ENCODE assay signal across 8 mouse cellular contexts in genomic region chr19:6839615-6840474, GRCm38 (mm10). TPM values are rescaled to one million over a fixed set of nuclear protein-coding genes. Genes with fewer than 3 reads are reported as not detected.
DNase-seq lines count a peak whose midpoint lies in the region; ATAC-seq and TF ChIP-seq lines count a peak whose summit lies in the region.

No protein-coding gene starts in this region.

- H3K4me1 ChIP-seq in G1E (ENCODE audit: insufficient read depth, low read depth, low read length): peaks cover 32% of the 10 kb centered on the region
- H3K4me1 ChIP-seq in hindbrain, embryonic 10.5 days (replicated peaks): peaks cover 28% of the 10 kb centered on the region
- H3K4me1 ChIP-seq in limb, embryonic 10.5 days: peaks cover 25% of the 10 kb centered on the region
- H3K4me1 ChIP-seq in midbrain, embryonic 12.5 days: peaks cover 16% of the 10 kb centered on the region

- TF ChIP-seq CTCF in G1E (IDR thresholded peaks at IDR 0.05; ENCODE audit: low read depth, low read length): no peak

- 2% methylated on average over 46 of the region's 46 CpGs for WGBS in hindbrain, embryonic 10.5 days
- under 1% methylated on average over 46 of the region's 46 CpGs for whole genome bisulfite sequencing in limb, embryonic 10.5 days
- WGBS in midbrain, embryonic 12.5 days: under 1% methylated on average over 46 of the region's 46 CpGs

- H3K27me3 ChIP-seq in G1E (ENCODE audit: insufficient read depth, low read length): no peaks in the 10 kb centered on the region
- peaks cover 99% of the 10 kb centered on the region for H3K27me3 ChIP-seq in hindbrain, embryonic 10.5 days (ENCODE audit: insufficient read depth, poor library complexity, severe bottlenecking)
- H3K27me3 ChIP-seq in limb, embryonic 10.5 days (ENCODE audit: low read depth, poor library complexity, severe bottlenecking): peaks cover 100% of the 10 kb centered on the region
- peaks cover 95% of the 10 kb centered on the region for H3K27me3 ChIP-seq in midbrain, embryonic 12.5 days

- no peak for ATAC-seq in G1E (ENCODE audit: extremely low read depth, insufficient number of reproducible peaks, low FRiP score, poor library complexity, severe bottlenecking)
- peak; percentile 27 for ATAC-seq in midbrain, embryonic 12.5 days (ENCODE audit: low FRiP score, low read depth)

- DNase-seq in adrenal gland, adult 2 months: peak; percentile 71
- DNase-seq in adrenal gland, adult 18-20 months (ENCODE audit: low spot score in 2 of 2): no peak
- peak; percentile 43 for DNase-seq in G1E (ENCODE audit: low spot score)
- peak; percentile 39 for DNase-seq in embryo, embryonic 9.5 days (ENCODE audit: extremely low spot score)
- peak; percentile 46 for DNase-seq in hindbrain, embryonic 10.5 days (ENCODE audit: low spot score)
- DNase-seq in limb, embryonic 10.5 days (ENCODE audit: low spot score): peak; percentile 52
- peak; percentile 71 for DNase-seq in telencephalon, adult 2 months (ENCODE audit: low read depth, low spot score)

- H3K36me3 ChIP-seq in G1E (replicated peaks): peaks cover 60% of the 10 kb centered on the region
- H3K36me3 ChIP-seq in hindbrain, embryonic 10.5 days: no peaks in the 10 kb centered on the region
- 0 out of 2 replicates have a peak, but pooled peaks cover 2% of the 10 kb centered on the region for H3K36me3 ChIP-seq in limb, embryonic 10.5 days
- no peaks in the 10 kb centered on the region for H3K36me3 ChIP-seq in midbrain, embryonic 12.5 days

- H3K4me2 ChIP-seq in midbrain, embryonic 12.5 days (replicated peaks): peak overlapping the region; percentile 98

- H3K9me3 ChIP-seq in G1E (replicated peaks): no peaks in the 10 kb centered on the region
- H3K9me3 ChIP-seq in hindbrain, embryonic 10.5 days: no peaks in the 10 kb centered on the region
- no peaks in the 10 kb centered on the region for H3K9me3 ChIP-seq in limb, embryonic 10.5 days (replicated peaks)
- no peaks in the 10 kb centered on the region for H3K9me3 ChIP-seq in midbrain, embryonic 12.5 days

- H3K4me3 ChIP-seq in G1E (ENCODE audit: low read depth, low read length): peak overlapping the region; percentile 89
- H3K4me3 ChIP-seq in hindbrain, embryonic 10.5 days: peak overlapping the region; percentile 74
- peak overlapping the region; percentile 69 for H3K4me3 ChIP-seq in limb, embryonic 10.5 days
- peak overlapping the region; percentile 54 for H3K4me3 ChIP-seq in midbrain, embryonic 12.5 days

- peak overlapping the region; percentile 84 for H3K27ac ChIP-seq in hindbrain, embryonic 10.5 days
- H3K27ac ChIP-seq in limb, embryonic 10.5 days: peak overlapping the region; percentile 79
- no peak overlapping the region for H3K27ac ChIP-seq in midbrain, embryonic 12.5 days (replicated peaks)

- peak overlapping the region; percentile 73 for H3K9ac ChIP-seq in midbrain, embryonic 12.5 days (replicated peaks)

RNA-seq across cellular contexts. Expression of gene Rps6ka4, which starts 0.6 kb away (rescaled TPM):
- total RNA-seq in adrenal gland, adult 2 months (2021): 10 to 100 TPM; 18.1 to 32.3 TPM
- polyA plus RNA-seq in adrenal gland, adult 2 months (2012; rRNA removed): 48.2 and 49.8 TPM in 2 replicates
- 10 to 100 TPM; 23.2 to 25.3 TPM for total RNA-seq in adrenal gland, adult 18-20 months (2021)
- total RNA-seq in G1E (2014; fragmentation: Nextera tagmentation): 3.6 and 9.6 TPM in 2 replicates
- 7.2 and 9.8 TPM in 2 replicates for total RNA-seq in G1E (2017)
- polyA plus RNA-seq in G1E (2012): 29.5 and 37.6 TPM in 2 replicates
- 6.2 and 7.7 TPM in 2 replicates for polyA plus RNA-seq in hindbrain, embryonic 10.5 days (2016; fragmentation: Nextera tagmentation; extraction: Ambion mirVana)
- 2.8 and 4.8 TPM in 2 replicates for polyA plus RNA-seq in limb, embryonic 10.5 days (2016; fragmentation: Nextera tagmentation; extraction: Ambion mirVana)
- polyA plus RNA-seq in midbrain, embryonic 12.5 days (2016; fragmentation: Nextera tagmentation; extraction: Ambion mirVana): 7.9 and 10.8 TPM in 2 replicates

RNA-seq across cellular contexts. Expression of gene Ccdc88b, which starts 18.2 kb away (rescaled TPM):
- 1 to 10 TPM; 1.9 to 2.1 TPM for total RNA-seq in adrenal gland, adult 2 months (2021)
- polyA plus RNA-seq in adrenal gland, adult 2 months (2012; rRNA removed): 3.2 and 4.3 TPM in 2 replicates
- 1 to 10 TPM; 2.0 TPM for total RNA-seq in adrenal gland, adult 18-20 months (2021)
- total RNA-seq in G1E (2014; fragmentation: Nextera tagmentation) (14.6 and 18.8 TPM in 2 replicates), G1E (2017) (54.3 and 65.7 TPM in 2 replicates)
- 102 and 124 TPM in 2 replicates for polyA plus RNA-seq in G1E (2012)
- 0.37 and 1.2 TPM in 2 replicates for polyA plus RNA-seq in hindbrain, embryonic 10.5 days (2016; fragmentation: Nextera tagmentation; extraction: Ambion mirVana)
- 0.15 and 0.61 TPM in 2 replicates for polyA plus RNA-seq in limb, embryonic 10.5 days (2016; fragmentation: Nextera tagmentation; extraction: Ambion mirVana)
- 0.69 and 1.1 TPM in 2 replicates for polyA plus RNA-seq in midbrain, embryonic 12.5 days (2016; fragmentation: Nextera tagmentation; extraction: Ambion mirVana)

Comparison
In these comparisons a context has a peak if more than half of its experiments do, and no peak if none do; other contexts are left out.
1. DNase-seq: peak in adrenal gland, adult 2 months (single experiment), G1E (single experiment), embryo, embryonic 9.5 days (single experiment), hindbrain, embryonic 10.5 days (single experiment), limb, embryonic 10.5 days (single experiment) and telencephalon, adult 2 months (single experiment); none in adrenal gland, adult 18-20 months (0 of 2).
2. RNA of gene Ccdc88b, which starts 18.2 kb away (polyA plus RNA-seq): 102 to 124 TPM in G1E; 3.2 to 4.3 TPM in adrenal gland, adult 2 months, 0.69 to 1.1 TPM in midbrain, embryonic 12.5 days, 0.15 to 0.61 TPM in limb, embryonic 10.5 days and 0.37 to 1.2 TPM in hindbrain, embryonic 10.5 days; every median in the first group is over 10 times any median in the second.
3. Peak in every context shown above with its lines, with median percentiles within 50 percentile points of each other: H3K4me3 ChIP-seq.